Mouse (Mus musculus) gastrocnemius, adult 18-20 months (tissue): Measurements from ENCODE around the gene Gsap. TPM values are rescaled to one million over a fixed set of nuclear protein-coding genes. Genes with fewer than 3 reads are reported as not detected.
"Not testable (repeated sequence)": the region's sequence is repeated elsewhere in the genome, so short reads cannot be mapped to it uniquely, and the experiment has no call there.

Source experiments
- DNase-seq: peaks from one replicate; pipeline ENCODE4 v3.0.0; 2021; ENCODE audit warnings: low spot score
- long read RNA-seq, 2 experiments: library from polyadenylated mRNA; stranded (forward); transcript quantifications; one replicate each; pipeline ENCODE4 v2.0.0; 2021
- total RNA-seq, 2 experiments: library from RNA; stranded (reverse); gene quantifications; 2 replicates each; pipeline ENCODE4 v1.2.3; 2021

Gene Gsap
- total RNA-seq = 1 to 10 TPM in 1 of 2 experiments, under 1 TPM in 1; 0.74 to 1.1 TPM
- long read RNA-seq, experiment 1, partial matches to known transcripts = 0 of 1 reads
- long read RNA-seq, experiment 1, other reads (novel, unspliced or antisense) = 0 of 1 reads
- long read RNA-seq, experiment 2 = 0 reads

DNA sequence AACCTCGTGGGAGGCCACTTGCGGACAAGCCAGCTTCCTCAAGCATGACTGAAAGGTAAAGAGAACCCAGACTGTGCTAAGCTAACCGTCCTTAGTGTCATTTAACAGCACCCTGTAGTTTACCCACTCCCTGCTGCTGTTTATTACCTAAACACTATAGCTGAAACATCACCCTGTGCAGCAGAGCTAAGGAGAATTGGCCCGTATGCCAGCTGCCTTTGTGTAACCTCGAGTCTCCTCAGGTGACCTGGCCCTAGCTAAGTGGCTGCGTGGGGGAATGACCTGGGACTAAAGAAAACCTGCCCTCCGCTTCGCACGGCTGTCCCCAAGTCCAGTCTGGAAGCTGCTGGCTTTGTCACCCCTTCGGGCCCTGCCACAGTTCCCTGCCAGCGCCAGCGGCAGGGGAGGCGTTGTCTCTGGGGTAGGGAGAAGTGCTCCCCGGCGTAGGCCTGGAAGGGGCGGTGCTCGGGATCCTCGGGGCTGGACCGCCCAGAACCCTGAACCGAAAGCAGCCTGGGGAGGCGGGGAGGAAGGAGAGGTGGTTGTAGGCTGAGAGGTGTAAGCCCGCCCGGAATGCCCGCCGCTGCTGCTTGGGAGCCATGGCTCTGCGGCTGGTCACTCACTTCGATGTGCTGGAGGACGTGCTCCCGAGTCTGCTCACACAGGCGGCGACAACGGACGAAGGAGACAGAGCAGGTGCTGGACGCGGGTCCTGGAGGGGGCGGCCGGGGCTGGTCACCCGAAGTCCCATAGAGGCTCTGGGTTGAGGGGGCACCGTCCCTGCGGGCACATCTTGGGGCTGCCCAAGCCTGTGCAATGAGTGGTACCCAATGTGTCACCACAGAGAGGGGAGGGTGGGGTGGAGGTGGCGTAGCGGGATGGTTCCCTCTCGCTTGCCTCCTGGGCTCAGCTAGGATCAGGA is at the start of gene Gsap:
Gsap (plus strand) TSS at position 492 of the 922 bp plus-strand sequence.
- peak; percentile 66 for DNase-seq

DNA sequence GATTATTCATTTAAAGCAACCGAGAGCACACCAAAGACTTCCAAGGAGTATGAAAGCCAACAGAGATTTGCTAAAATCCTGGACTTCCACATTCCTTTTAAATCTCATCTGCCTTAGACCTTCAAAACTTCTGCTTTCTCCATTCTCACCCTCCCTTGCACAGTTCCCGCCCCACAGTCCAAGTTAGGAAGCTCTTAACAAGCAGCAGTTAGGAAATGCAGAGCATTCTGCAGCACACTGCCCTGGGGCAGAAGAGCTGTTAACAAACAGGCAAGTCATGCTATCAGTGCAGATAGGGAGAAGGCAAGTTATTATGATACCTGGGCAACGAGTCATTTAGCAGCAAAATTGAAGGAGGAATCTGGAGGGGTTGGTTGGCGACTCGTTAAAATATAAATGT is 49.5 kb upstream of the Gsap start:
- no peak for DNase-seq

DNA sequence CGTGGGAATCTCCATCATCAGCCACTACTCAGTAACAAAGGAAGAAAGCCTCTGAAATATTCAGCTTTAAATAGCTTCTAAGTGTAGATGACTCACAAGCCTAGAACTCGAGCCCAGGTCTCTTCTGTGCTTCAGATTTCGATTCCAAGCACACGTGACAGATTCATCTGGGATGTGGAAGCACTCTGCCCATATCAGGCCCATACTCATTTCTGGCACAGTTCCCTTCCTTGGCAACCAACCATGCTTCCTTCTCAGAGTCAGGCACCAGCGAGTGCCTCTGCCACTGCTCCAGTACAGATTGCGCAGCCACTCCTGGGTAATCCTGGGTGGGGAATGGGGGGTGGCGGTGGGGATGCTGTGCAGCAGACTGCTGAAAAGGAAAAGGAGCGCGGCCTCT is 46.5 kb upstream of the Gsap start:
- peak; percentile 66 for DNase-seq

- DNase-seq = not testable (repeated sequence)
Measured at GRCm38 (mm10) chr5:21141133-21141551, 44.9 kb upstream of the Gsap start.

GRCm38 (mm10) chr5:21141626-21142025 is 44.4 kb upstream of the Gsap start:
- no peak for DNase-seq

DNA sequence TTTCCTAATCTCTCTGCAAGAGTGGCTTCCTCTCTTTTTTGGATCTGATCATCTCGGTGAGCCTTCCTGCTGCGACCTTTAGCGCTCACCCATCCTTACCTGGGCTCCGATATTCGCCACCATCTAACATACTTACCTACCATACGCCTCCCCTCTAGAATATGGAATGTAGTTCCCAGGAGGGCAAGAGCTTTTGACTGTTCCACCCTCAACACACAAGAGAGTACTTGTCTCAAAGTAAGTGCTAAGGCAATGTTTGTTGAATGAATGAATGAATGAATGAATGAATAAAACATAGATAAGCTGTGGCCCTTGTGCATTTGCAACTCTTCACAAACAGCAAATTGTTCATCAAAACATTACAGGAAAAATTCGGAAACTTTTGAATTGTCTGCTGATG is 43.0 kb upstream of the Gsap start:
- no peak for DNase-seq

- peak; percentile 80 for DNase-seq
Measured at GRCm38 (mm10) chr5:21144506-21145169, 41.4 kb upstream of the Gsap start.

DNA sequence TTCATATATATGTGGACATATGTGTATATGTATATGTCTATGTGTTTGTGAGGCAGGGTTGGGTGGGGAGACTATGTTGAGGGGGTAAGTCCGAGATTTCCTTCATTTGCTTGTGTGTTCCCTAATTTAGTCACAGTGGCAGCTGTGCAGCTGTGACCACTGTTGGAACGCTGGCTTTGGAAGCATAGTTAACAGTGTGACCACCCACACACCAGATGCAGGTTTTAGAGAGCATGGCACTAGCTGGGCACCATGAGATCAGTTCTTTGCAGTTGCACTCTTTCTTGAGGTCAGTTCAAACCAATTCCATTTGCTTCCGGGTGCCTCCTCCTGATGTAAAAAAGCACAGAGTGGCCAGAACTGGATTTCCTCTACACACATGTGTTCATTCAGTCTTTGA is 37.7 kb upstream of the Gsap start:
- DNase-seq = no peak

- DNase-seq = no peak
Measured at GRCm38 (mm10) chr5:21153672-21154071, 32.4 kb upstream of the Gsap start.

- DNase-seq = no peak
Measured at GRCm38 (mm10) chr5:21156770-21157169, 29.3 kb upstream of the Gsap start.

DNA sequence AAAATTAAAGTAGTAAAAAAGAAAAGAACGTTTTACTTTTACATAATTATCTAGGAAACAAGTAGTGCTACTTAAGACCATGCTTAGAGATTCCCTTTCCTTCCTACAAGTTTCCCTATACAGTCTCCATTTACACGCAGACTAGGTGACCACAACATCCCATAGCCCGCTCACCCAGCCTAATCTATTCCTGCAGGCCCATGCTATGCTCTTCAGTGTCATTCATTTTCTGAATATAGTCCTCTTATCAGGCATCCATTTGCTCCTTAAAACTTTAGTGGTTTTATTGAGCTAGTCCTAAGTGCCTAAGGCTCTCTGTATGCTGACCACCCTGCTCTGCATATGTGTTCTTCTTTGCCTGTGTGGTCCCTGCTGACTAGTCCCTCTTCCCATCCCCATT is 26.5 kb upstream of the Gsap start:
- DNase-seq = no peak

DNA sequence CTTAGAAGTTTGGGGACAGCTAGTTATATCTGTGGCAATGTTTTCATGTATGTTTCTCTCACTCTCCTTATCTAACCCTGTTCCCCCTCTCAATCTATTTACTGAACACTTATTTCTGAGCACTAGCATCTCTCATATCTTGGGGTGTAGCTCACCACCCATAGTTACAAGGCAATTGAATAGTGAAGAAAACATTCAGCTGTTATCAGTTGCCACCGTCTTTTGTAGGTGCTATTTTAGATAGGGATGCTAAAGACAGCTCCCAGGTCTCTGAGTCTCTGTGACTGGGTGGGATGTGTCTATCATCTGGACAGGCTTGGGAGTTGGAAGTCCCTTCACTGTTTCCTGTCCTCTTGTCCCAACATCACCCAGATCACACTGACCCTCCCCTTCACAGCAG is 25.3 kb upstream of the Gsap start:
- no peak for DNase-seq

DNA sequence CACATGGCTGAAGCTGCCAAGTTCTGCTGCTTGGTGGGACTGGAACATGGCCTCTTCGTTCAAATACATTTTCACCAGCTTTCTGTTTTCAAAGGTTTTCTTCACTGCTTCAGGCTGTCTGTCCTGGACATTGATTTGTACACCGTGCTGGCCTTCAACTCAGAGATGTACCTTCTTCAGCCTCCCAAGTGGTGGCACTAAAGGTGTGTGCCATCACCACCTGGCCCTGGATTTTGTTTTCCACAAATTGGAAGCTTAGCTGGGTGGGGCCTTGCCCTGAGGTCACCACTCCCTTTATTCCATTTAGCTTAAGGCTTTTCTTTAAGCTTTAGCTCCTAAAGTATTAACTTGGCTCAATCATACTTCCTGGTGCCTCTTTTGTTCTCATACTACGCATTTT is 22.6 kb upstream of the Gsap start:
- no peak for DNase-seq

DNA sequence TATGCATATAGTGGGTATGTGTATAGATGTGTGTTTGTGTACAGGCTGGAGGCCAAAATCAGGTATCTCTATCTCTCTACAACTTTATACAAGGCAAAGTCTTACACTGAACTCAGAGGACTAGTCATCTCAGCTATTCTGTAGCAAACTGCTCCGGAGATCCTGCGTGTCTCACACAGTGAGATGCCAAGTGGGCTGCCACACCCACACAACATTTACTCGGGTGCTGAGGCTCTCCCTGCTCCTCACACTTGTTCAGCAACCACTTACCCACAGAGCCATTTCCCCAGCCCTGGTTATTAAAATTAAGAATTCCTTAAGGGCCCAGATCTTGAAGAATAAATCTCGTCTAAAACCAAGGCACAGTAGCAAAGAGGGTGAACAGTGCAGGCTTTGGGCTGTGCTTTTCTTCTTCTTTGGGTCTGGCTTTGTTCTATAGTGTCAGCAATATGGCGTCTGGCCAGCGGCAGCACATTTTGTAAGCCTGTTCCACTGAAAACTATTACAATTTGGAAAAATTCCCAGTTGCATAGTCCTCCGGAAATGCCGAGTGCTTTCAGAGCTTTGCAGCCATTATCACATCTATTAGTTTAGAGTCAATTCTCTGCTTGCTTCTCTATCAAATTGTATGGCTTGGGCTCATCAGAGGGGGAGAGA is 17.2 kb upstream of the Gsap start:
- no peak for DNase-seq

DNA sequence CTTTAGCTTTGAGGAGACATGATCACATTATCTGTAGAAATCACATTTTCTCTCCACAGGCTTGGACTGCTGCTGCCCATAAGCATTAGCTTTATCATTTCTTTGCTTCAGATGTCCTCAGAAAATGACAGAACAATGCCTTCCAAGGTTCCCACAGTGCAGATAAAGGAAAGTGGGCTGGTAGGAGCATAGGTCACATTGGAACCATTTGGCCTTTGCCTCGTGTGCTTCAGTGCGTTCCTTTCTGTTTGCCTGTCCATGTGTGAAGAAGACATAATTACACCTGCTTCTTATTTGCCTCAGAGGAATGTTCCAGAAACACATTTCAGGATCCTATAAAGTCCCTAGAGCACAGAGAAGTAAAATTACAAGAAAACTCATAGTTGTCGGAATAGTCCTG is 16.7 kb upstream of the Gsap start:
- no peak for DNase-seq

DNA sequence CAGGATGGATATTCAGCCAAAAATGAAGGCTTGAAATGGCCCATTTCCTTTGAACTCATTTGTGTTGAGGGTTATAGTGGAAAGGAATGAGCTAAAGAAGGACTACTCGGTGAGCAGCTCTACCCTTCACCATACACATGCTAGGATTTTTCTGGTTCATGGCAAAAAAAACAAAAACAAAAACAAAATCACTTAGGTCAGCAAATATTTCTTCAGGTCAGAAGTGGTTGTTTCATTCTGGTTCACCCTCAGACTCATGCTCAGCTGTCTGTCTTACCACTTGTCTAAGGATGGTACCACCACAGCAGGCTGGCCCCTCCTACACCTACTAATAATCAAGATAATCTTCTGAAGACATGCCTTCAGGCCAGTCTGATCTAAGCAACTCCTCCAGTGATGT is 16.2 kb upstream of the Gsap start:
- no peak for DNase-seq

DNA sequence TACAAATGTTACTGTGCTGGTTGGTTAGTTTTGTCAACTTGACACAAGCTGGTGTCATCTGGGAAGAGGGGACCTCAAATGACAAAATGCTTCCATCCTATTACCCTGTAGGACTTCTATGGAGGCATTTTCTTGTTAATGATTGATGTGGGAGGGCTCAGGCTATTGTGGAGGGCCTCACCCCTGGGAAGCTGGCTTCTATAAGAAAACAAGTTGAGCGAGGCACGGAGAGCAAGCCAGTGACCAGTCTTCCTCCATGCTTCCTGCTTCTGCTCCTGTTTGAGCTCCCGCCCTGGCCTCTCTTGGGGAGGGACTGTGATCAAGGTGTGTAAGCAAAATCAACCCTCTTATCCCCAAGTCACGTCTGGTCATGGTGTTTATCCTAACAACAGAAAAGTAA is 15.6 kb upstream of the Gsap start:
- no peak for DNase-seq

- DNase-seq = no peak
Measured at GRCm38 (mm10) chr5:21170898-21171297, 15.2 kb upstream of the Gsap start.

- DNase-seq = no peak
Measured at GRCm38 (mm10) chr5:21171336-21171735, 14.7 kb upstream of the Gsap start.

GRCm38 (mm10) chr5:21172316-21172715 is 13.7 kb upstream of the Gsap start:
- DNase-seq = no peak

DNA sequence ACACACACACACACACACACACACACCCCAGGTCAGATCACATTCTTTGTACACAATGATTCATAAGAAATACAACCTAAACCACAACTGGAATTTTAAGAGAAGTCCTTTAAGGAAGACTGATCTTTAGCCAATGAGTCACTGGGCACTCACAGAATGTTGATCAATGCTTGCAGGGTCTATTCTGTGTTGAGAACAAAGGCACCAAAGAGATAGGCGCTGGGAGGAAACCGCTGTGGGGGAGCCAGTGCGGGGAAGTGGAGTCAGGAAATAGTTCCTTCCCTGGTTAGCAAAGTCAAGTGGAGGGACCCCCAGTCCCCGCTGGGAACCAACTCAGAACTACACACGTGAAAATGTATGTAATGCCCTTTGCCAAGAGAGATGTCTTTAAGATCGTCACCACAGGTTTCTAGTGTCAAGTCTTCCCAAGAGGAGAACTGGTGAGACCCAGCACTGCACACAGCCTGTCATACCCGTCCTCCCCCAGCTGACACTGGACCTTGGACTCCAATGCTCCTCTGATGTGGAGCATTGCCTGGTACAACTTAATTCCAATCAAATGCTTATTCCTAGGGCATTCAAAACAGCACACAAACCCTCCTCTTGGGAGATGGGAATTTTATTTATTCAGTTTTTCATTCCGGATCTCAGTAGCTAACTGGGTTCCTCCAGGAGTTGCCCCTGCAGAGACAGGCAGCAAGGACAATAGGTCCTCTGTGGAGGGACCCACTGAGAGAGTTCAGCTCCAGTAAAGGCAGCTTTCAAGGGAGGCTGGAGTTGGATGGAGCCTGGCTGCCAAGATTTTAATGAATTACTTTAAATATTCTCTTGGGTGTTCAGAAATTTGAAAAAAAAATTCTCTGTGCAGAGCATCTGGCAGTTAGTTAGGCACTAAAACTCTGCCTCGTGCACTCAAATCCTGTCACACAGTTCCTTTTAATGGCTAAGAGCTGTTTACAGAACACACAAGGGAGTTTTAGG is 10.6 kb upstream of the Gsap start:
- DNase-seq = no peak
